Mouse (Mus musculus): Measurements from ENCODE around the gene Prdx5. TPM values are rescaled to one million over a fixed set of nuclear protein-coding genes. Genes with fewer than 3 reads are reported as not detected.

Prdx5 gene
- polyA plus RNA-seq, 1 experiment from 2014 or later: 450 TPM

GRCm38 (mm10) chr19:6860706-6861105 lies 49.2 kb downstream of the Prdx5 start:
- WGBS: 64% methylated on average over 6 of the region's 6 CpGs
- Histone ChIP-seq H3K4me3 (ENCODE audit: low read depth, low read length) (no peak overlapping the region), H3K9ac (replicated peaks; ENCODE audit: low read depth) (no peak overlapping the region), H3K27me3 (replicated peaks; ENCODE audit: insufficient read depth, low read length) (0 out of 2 replicates have a peak, but pooled peaks cover 2% of the 10 kb centered on the region), H3K4me2 (replicated peaks; ENCODE audit: low read depth, low read length) (no peak overlapping the region), H3K27ac (ENCODE audit: low read length) (no peak overlapping the region), H3K9me3 (ENCODE audit: low read length) (no peaks in the 10 kb centered on the region), H3K4me1 (ENCODE audit: insufficient read depth, low read depth, low read length) (peaks cover 3% of the 10 kb centered on the region; the same call in 1 of the 2 replicates), H3K36me3 (ENCODE audit: insufficient read depth, low read length) (no peaks in the 10 kb centered on the region)
- ATAC-seq (0 out of 2 replicates have a peak, but pooled peaks have one; percentile 26), DNase-seq (ENCODE audit: low spot score) (peak; percentile 37)
- TF ChIP-seq EP300 (IDR thresholded peaks at IDR 0.05) (no peak), CTCF (IDR thresholded peaks at IDR 0.05) (no peak)

- no peak overlapping the region for H3K4me3 ChIP-seq (ENCODE audit: low read depth, low read length)
- no peak overlapping the region for H3K9ac ChIP-seq (replicated peaks; ENCODE audit: low read depth)
- 80% methylated on average over 3 of the region's 3 CpGs for WGBS
- H3K9me3 ChIP-seq (ENCODE audit: low read length): no peaks in the 10 kb centered on the region
- peaks cover 5% of the 10 kb centered on the region; the same call in 1 of the 2 replicates for H3K4me1 ChIP-seq (ENCODE audit: insufficient read depth, low read depth, low read length)
- TF ChIP-seq EP300 (IDR thresholded peaks at IDR 0.05): no peak
- TF ChIP-seq CTCF (IDR thresholded peaks at IDR 0.05): no peak
- ATAC-seq (no peak), DNase-seq (ENCODE audit: low spot score) (no peak)
- no peak overlapping the region for H3K4me2 ChIP-seq (replicated peaks; ENCODE audit: low read depth, low read length)
- H3K27ac ChIP-seq (ENCODE audit: low read length): no peak overlapping the region
- no peaks in the 10 kb centered on the region for H3K36me3 ChIP-seq (ENCODE audit: insufficient read depth, low read length)
- 0 out of 2 replicates have a peak, but pooled peaks cover 5% of the 10 kb centered on the region for H3K27me3 ChIP-seq (replicated peaks; ENCODE audit: insufficient read depth, low read length)
Measured at GRCm38 (mm10) chr19:6859971-6860370, 49.9 kb downstream of the Prdx5 start.

GRCm38 (mm10) chr19:6859032-6859651 lies 50.8 kb downstream of the Prdx5 start:
- TF ChIP-seq EP300 (IDR thresholded peaks at IDR 0.05): no peak
- TF ChIP-seq CTCF (IDR thresholded peaks at IDR 0.05): no peak
- ATAC-seq: no peak
- H3K27me3 ChIP-seq (replicated peaks; ENCODE audit: insufficient read depth, low read length): 0 out of 2 replicates have a peak, but pooled peaks cover 5% of the 10 kb centered on the region
- H3K9me3 ChIP-seq (ENCODE audit: low read length): no peaks in the 10 kb centered on the region
- no peaks in the 10 kb centered on the region for H3K36me3 ChIP-seq (ENCODE audit: insufficient read depth, low read length)
- no peak for DNase-seq (ENCODE audit: low spot score)
- 64% methylated on average over 2 of the region's 2 CpGs for WGBS
- H3K4me1 ChIP-seq (ENCODE audit: insufficient read depth, low read depth, low read length): peaks cover 5% of the 10 kb centered on the region; the same call in 1 of the 2 replicates
- H3K27ac ChIP-seq (ENCODE audit: low read length): no peak overlapping the region
- H3K4me2 ChIP-seq (replicated peaks; ENCODE audit: low read depth, low read length): no peak overlapping the region
- no peak overlapping the region for H3K4me3 ChIP-seq (ENCODE audit: low read depth, low read length)
- H3K9ac ChIP-seq (replicated peaks; ENCODE audit: low read depth): no peak overlapping the region

GRCm38 (mm10) chr19:6858031-6858430 lies 51.9 kb downstream of the Prdx5 start, which contains the start of gene Ccdc88b:
Gene Ccdc88b (minus strand): TSS chr19:6858211.
- Histone ChIP-seq H3K36me3 (ENCODE audit: insufficient read depth, low read length) (no peaks in the 10 kb centered on the region), H3K4me2 (replicated peaks; ENCODE audit: low read depth, low read length) (no peak within 1 kb of the TSS), H3K4me1 (ENCODE audit: insufficient read depth, low read depth, low read length) (peaks cover 5% of the 10 kb centered on the region; the same call in 1 of the 2 replicates), H3K9me3 (ENCODE audit: low read length) (no peaks in the 10 kb centered on the region), H3K9ac (replicated peaks; ENCODE audit: low read depth) (no peak within 1 kb of the TSS), H3K4me3 (ENCODE audit: low read depth, low read length) (no peak within 1 kb of the TSS), H3K27me3 (replicated peaks; ENCODE audit: insufficient read depth, low read length) (0 out of 2 replicates have a peak, but pooled peaks cover 5% of the 10 kb centered on the region), H3K27ac (ENCODE audit: low read length) (no peak within 1 kb of the TSS)
- no peak for ATAC-seq
- DNase-seq (ENCODE audit: low spot score): no peak
- TF ChIP-seq CTCF (IDR thresholded peaks at IDR 0.05) (no peak), EP300 (IDR thresholded peaks at IDR 0.05) (no peak)
- 70% methylated on average over 7 of the region's 7 CpGs for WGBS

- Histone ChIP-seq H3K4me3 (ENCODE audit: low read depth, low read length) (no peak overlapping the region), H3K27ac (ENCODE audit: low read length) (no peak overlapping the region), H3K36me3 (ENCODE audit: insufficient read depth, low read length) (no peaks in the 10 kb centered on the region), H3K9me3 (ENCODE audit: low read length) (no peaks in the 10 kb centered on the region), H3K4me2 (replicated peaks; ENCODE audit: low read depth, low read length) (no peak overlapping the region), H3K9ac (replicated peaks; ENCODE audit: low read depth) (no peak overlapping the region), H3K4me1 (ENCODE audit: insufficient read depth, low read depth, low read length) (peaks cover 5% of the 10 kb centered on the region; the same call in 1 of the 2 replicates), H3K27me3 (replicated peaks; ENCODE audit: insufficient read depth, low read length) (0 out of 2 replicates have a peak, but pooled peaks cover 5% of the 10 kb centered on the region)
- WGBS: 70% methylated on average over 9 of the region's 9 CpGs
- TF ChIP-seq EP300 (IDR thresholded peaks at IDR 0.05) (no peak), CTCF (IDR thresholded peaks at IDR 0.05) (no peak)
- DNase-seq (ENCODE audit: low spot score) (no peak), ATAC-seq (no peak)
Measured at GRCm38 (mm10) chr19:6857391-6858005, 52.4 kb downstream of the Prdx5 start.

- Histone ChIP-seq H3K9ac (replicated peaks; ENCODE audit: low read depth) (no peak overlapping the region), H3K4me3 (ENCODE audit: low read depth, low read length) (no peak overlapping the region), H3K36me3 (ENCODE audit: insufficient read depth, low read length) (no peaks in the 10 kb centered on the region), H3K9me3 (ENCODE audit: low read length) (no peaks in the 10 kb centered on the region), H3K4me2 (replicated peaks; ENCODE audit: low read depth, low read length) (no peak overlapping the region), H3K4me1 (ENCODE audit: insufficient read depth, low read depth, low read length) (peaks cover 5% of the 10 kb centered on the region; the same call in 1 of the 2 replicates), H3K27me3 (replicated peaks; ENCODE audit: insufficient read depth, low read length) (0 out of 2 replicates have a peak, but pooled peaks cover 5% of the 10 kb centered on the region), H3K27ac (ENCODE audit: low read length) (no peak overlapping the region)
- DNase-seq (ENCODE audit: low spot score): no peak
- no peak for ATAC-seq
- WGBS: 61% methylated on average over 3 of the region's 3 CpGs
- TF ChIP-seq CTCF (IDR thresholded peaks at IDR 0.05) (no peak), EP300 (IDR thresholded peaks at IDR 0.05) (no peak)
Measured at GRCm38 (mm10) chr19:6857003-6857360, 52.9 kb downstream of the Prdx5 start.

Small RNA genes lying within 50 kb of the gene (microRNA-seq; reads per million reads assigned to microRNA genes)
- gene Mir6990: 0.98 reads per million

Other genes starting within 250 kb of the Prdx5 start
- 36.7 and 40.6 TPM in 2 replicates for gene Rps6ka4, start 69.5 kb downstream of the Prdx5 start, polyA plus RNA-seq (2015; fragmentation: Nextera tagmentation; extraction: Ambion mirVana)
- gene Ccdc88b, start 51.9 kb downstream of the Prdx5 start, polyA plus RNA-seq (2015; fragmentation: Nextera tagmentation; extraction: Ambion mirVana): 2.9 and 6.3 TPM in 2 replicates
- gene Trmt112, start 408 bp downstream of the Prdx5 start, polyA plus RNA-seq (2015; fragmentation: Nextera tagmentation; extraction: Ambion mirVana): 89.0 and 93.3 TPM in 2 replicates
- 9.8 and 12.8 TPM in 2 replicates for gene Esrra, start 11.7 kb upstream of the Prdx5 start, polyA plus RNA-seq (2015; fragmentation: Nextera tagmentation; extraction: Ambion mirVana)
- gene Catsperz, start 15.3 kb upstream of the Prdx5 start, polyA plus RNA-seq (2015; fragmentation: Nextera tagmentation; extraction: Ambion mirVana): 1.7 and 2.4 TPM in 2 replicates
- 0.12 and 0.30 TPM in 2 replicates for gene Kcnk4, start 24.4 kb upstream of the Prdx5 start, polyA plus RNA-seq (2015; fragmentation: Nextera tagmentation; extraction: Ambion mirVana)
- gene Bad, start 31.8 kb upstream of the Prdx5 start, polyA plus RNA-seq (2015; fragmentation: Nextera tagmentation; extraction: Ambion mirVana): 106 TPM in 2 replicates
- 33.5 and 35.9 TPM in 2 replicates for gene Gpr137, start 32.4 kb upstream of the Prdx5 start, polyA plus RNA-seq (2015; fragmentation: Nextera tagmentation; extraction: Ambion mirVana)
- 60.5 and 62.7 TPM in 2 replicates for gene Ppp1r14b, start 64.9 kb upstream of the Prdx5 start, polyA plus RNA-seq (2015; fragmentation: Nextera tagmentation; extraction: Ambion mirVana)
- 33.6 and 40.7 TPM in 2 replicates for gene Plcb3, start 66.4 kb upstream of the Prdx5 start, polyA plus RNA-seq (2015; fragmentation: Nextera tagmentation; extraction: Ambion mirVana)
- gene Fkbp2, start 70.4 kb upstream of the Prdx5 start, polyA plus RNA-seq (2015; fragmentation: Nextera tagmentation; extraction: Ambion mirVana): 105 and 107 TPM in 2 replicates
- gene Vegfb, start 77.5 kb upstream of the Prdx5 start, polyA plus RNA-seq (2015; fragmentation: Nextera tagmentation; extraction: Ambion mirVana): 27.1 and 28.1 TPM in 2 replicates
- gene Dnajc4, start 82.5 kb upstream of the Prdx5 start, polyA plus RNA-seq (2015; fragmentation: Nextera tagmentation; extraction: Ambion mirVana): 32.7 and 33.2 TPM in 2 replicates
- 21.0 and 24.9 TPM in 2 replicates for gene Nudt22, start 86.0 kb upstream of the Prdx5 start, polyA plus RNA-seq (2015; fragmentation: Nextera tagmentation; extraction: Ambion mirVana)
- gene Trpt1, start 86.0 kb upstream of the Prdx5 start, polyA plus RNA-seq (2015; fragmentation: Nextera tagmentation; extraction: Ambion mirVana): 11.0 and 11.5 TPM in 2 replicates
- gene Fermt3, start 109.4 kb upstream of the Prdx5 start, polyA plus RNA-seq (2015; fragmentation: Nextera tagmentation; extraction: Ambion mirVana): 15.8 and 16.0 TPM in 2 replicates
- 51.8 and 58.5 TPM in 2 replicates for gene Stip1, start 129.9 kb upstream of the Prdx5 start, polyA plus RNA-seq (2015; fragmentation: Nextera tagmentation; extraction: Ambion mirVana)
- 16.0 and 19.4 TPM in 2 replicates for gene Macrod1, start 146.7 kb upstream of the Prdx5 start, polyA plus RNA-seq (2015; fragmentation: Nextera tagmentation; extraction: Ambion mirVana)
- 0.17 and 0.19 TPM in 2 replicates for gene Flrt1, start 195.6 kb upstream of the Prdx5 start, polyA plus RNA-seq (2015; fragmentation: Nextera tagmentation; extraction: Ambion mirVana)